Mouse (Mus musculus) intestine, embryonic 16.5 days (tissue): Measurements from ENCODE around the gene Sergef. TPM values are rescaled to one million over a fixed set of nuclear protein-coding genes. Genes with fewer than 3 reads are reported as not detected.

ENCODE experiments used
- ATAC-seq: fragments of 200-750 bp; cut with Nextera tagmentation; 2 replicates; pipeline ENCODE4 v1.8.0; 2017; ENCODE audit warnings: moderate TSS enrichment, moderate library complexity
- H3K27ac ChIP-seq: fragments of 300-500 bp; sonication (generic); 2 replicates; pipeline ENCODE4 v1.5.1; 2014; ENCODE audit warnings: mild to moderate bottlenecking, low read length
- H3K27me3 ChIP-seq: fragments of 300-500 bp; sonication (generic); replicated peaks from 2 replicates; pipeline ENCODE4 v1.6.1; 2014; ENCODE audit warnings: low read length, control low read depth, mixed read lengths; ENCODE audit not compliant: control insufficient read depth, insufficient read depth
- H3K36me3 ChIP-seq: fragments of 300-500 bp; sonication (generic); 2 replicates; pipeline ENCODE4 v1.6.1; 2014; ENCODE audit warnings: low read length, control low read depth; ENCODE audit not compliant: control insufficient read depth, insufficient read depth
- H3K4me1 ChIP-seq: fragments of 300-500 bp; sonication (generic); 2 replicates; pipeline ENCODE4 v1.6.1; 2014; ENCODE audit warnings: low read length, control low read depth, mixed read lengths; ENCODE audit not compliant: control insufficient read depth, insufficient read depth
- H3K4me2 ChIP-seq: fragments of 300-500 bp; sonication (generic); 2 replicates; pipeline ENCODE4 v1.6.1; 2014; ENCODE audit warnings: low read depth, low read length, control low read depth
- H3K4me3 ChIP-seq: fragments of 300-500 bp; sonication (generic); 2 replicates; pipeline ENCODE4 v1.5.1; 2014; ENCODE audit warnings: mild to moderate bottlenecking, low read length
- H3K9ac ChIP-seq: fragments of 300-500 bp; sonication (generic); 2 replicates; pipeline ENCODE4 v1.6.1; 2014; ENCODE audit warnings: low read depth, low read length
- H3K9me3 ChIP-seq: fragments of 300-500 bp; sonication (generic); 2 replicates; pipeline ENCODE4 v1.6.1; 2016; ENCODE audit warnings: low read length, control low read depth; ENCODE audit not compliant: control insufficient read depth
- WGBS: fragments of 180-500 bp; shearing (Covaris S2); extraction: QIAGEN DNeasy Blood & Tissue Kit; methylation state at CpG from one replicate; pipeline ENCODE4 v1.1.7; 2014; 5-methylcytosine and 5-hydroxymethylcytosine counted together
- polyA plus RNA-seq: library from polyadenylated mRNA; unstranded; fragments of >200 nt; fragmentation: Nextera tagmentation; extraction: Ambion mirVana; gene quantifications from 2 replicates; pipeline ENCODE4 v1.2.1, GENCODE M21; 2015

The Sergef gene
- polyA plus RNA-seq, 1 experiment from 2014 or later, result 14.6 TPM

GRCm38 (mm10) chr7:46404756-46405155 lies 234.9 kb downstream of the Sergef start:
- no peak for ATAC-seq
- no peak overlapping the region for H3K4me3 ChIP-seq

DNA sequence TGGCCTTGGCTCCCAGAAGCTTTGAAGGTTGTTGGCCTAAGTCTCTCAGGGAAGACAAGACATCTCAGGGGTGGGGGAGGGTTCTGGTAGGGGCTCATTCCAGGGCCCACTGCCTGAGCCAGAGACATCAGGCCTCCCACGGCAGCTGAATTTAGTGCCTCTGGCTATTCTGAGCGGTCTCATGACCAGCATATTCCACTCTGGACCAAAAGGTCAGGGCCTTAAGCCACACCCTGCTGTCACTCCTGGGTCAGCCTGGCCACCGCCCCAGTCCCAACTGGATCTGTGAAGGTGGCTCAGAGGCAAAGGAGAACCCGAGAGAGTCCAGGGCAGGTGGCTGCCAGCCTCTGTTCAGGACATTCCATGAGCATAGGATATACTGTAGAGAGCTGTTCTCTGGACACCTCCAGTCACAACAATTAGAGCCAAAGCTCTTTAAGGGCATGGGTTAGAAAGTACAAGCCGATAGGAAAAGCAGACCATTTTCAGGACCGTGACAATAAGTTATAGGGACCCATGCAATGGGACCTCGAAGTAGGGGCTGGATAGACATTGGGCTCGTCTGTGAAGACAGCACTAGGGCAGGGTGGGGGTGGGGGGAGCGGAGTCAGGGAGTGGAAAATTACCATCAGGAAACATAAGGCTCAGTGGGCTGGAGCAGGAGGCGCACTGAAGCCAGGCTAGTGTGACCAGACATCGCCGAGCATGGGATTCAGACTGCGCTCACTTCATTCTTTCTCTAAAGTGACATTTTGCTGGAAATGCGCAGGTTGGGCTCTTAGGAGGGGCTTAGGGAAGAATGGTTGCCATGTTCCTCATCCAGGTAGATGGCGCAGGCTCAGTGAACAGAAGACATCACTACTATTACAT lies 235.8 kb downstream of the Sergef start:
- Histone ChIP-seq H3K9me3 (no peaks in the 10 kb centered on the region), H3K27me3 (peaks cover 15% of the 10 kb centered on the region), H3K9ac (no peak overlapping the region), H3K4me1 (no peaks in the 10 kb centered on the region), H3K27ac (no peak overlapping the region), H3K4me2 (no peak overlapping the region), H3K36me3 (no peaks in the 10 kb centered on the region), H3K4me3 (no peak overlapping the region)
- ATAC-seq, result no peak
- WGBS, result 76% methylated on average over 15 of the region's 15 CpGs

More at GRCm38 (mm10) chr7:46404756-46405155, 234.9 kb downstream of the Sergef start:
- Histone ChIP-seq H3K9me3 (no peaks in the 10 kb centered on the region), H3K36me3 (no peaks in the 10 kb centered on the region), H3K4me2 (no peak overlapping the region), H3K27ac (no peak overlapping the region), H3K4me1 (no peaks in the 10 kb centered on the region), H3K9ac (no peak overlapping the region), H3K27me3 (peaks cover 6% of the 10 kb centered on the region)
- WGBS, result 78% methylated on average over 7 of the region's 7 CpGs

- Histone ChIP-seq H3K27ac (no peak overlapping the region), H3K27me3 (peaks cover 37% of the 10 kb centered on the region), H3K4me2 (no peak overlapping the region), H3K4me3 (no peak overlapping the region), H3K36me3 (no peaks in the 10 kb centered on the region), H3K4me1 (peaks cover 9% of the 10 kb centered on the region), H3K9ac (no peak overlapping the region), H3K9me3 (no peaks in the 10 kb centered on the region)
- WGBS, result 65% methylated on average over 3 of the region's 3 CpGs
- no peak for ATAC-seq
These were observed 238.0 kb downstream of the Sergef start for GRCm38 (mm10) chr7:46401371-46402180.

DNA sequence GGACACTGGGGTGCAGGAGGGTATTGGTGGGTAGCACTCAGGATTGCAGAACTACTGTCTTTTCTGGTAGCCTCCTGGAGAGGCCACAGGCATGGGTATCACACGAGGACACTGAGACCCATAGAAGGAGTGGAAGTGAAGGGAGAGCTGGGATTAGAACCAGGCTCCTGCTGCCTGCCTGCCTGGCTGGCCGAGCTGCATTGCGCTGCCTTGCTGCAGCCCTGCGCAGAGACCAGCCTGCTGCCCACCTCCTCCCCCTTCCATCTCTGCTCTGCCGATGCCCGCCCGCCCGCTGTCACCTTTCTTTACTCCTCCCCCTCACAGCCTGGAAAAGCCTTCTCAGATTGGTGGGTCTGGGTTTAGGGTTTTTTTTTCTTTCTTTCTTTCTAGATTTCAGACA lies 239.3 kb downstream of the Sergef start:
- H3K4me2 ChIP-seq, result no peak overlapping the region
- H3K4me3 ChIP-seq, result no peak overlapping the region
- H3K9ac ChIP-seq, result no peak overlapping the region
- peaks cover 41% of the 10 kb centered on the region for H3K27me3 ChIP-seq
- H3K9me3 ChIP-seq, result no peaks in the 10 kb centered on the region
- H3K27ac ChIP-seq, result no peak overlapping the region
- H3K4me1 ChIP-seq, result peaks cover 15% of the 10 kb centered on the region
- no peak for ATAC-seq
- no peaks in the 10 kb centered on the region for H3K36me3 ChIP-seq
- WGBS, result 40% methylated on average over 8 of the region's 8 CpGs

GRCm38 (mm10) chr7:46399676-46400075 lies 239.9 kb downstream of the Sergef start:
- no peaks in the 10 kb centered on the region for H3K9me3 ChIP-seq
- WGBS, result 80% methylated on average over 1 of the region's 1 CpGs
- ATAC-seq, result no peak
- peaks cover 48% of the 10 kb centered on the region for H3K27me3 ChIP-seq
- H3K4me2 ChIP-seq, result no peak overlapping the region
- H3K4me1 ChIP-seq, result peaks cover 15% of the 10 kb centered on the region
- no peak overlapping the region for H3K4me3 ChIP-seq
- H3K27ac ChIP-seq, result no peak overlapping the region
- no peaks in the 10 kb centered on the region for H3K36me3 ChIP-seq
- H3K9ac ChIP-seq, result no peak overlapping the region

GRCm38 (mm10) chr7:46398612-46399011 lies 241.0 kb downstream of the Sergef start:
- H3K27me3 ChIP-seq, result peaks cover 55% of the 10 kb centered on the region
- peaks cover 15% of the 10 kb centered on the region for H3K4me1 ChIP-seq
- no peaks in the 10 kb centered on the region for H3K36me3 ChIP-seq
- no peak overlapping the region for H3K27ac ChIP-seq
- H3K9me3 ChIP-seq, result no peaks in the 10 kb centered on the region
- 63% methylated on average over 4 of the region's 4 CpGs for WGBS
- no peak overlapping the region for H3K4me3 ChIP-seq
- H3K9ac ChIP-seq, result no peak overlapping the region
- no peak for ATAC-seq
- H3K4me2 ChIP-seq, result no peak overlapping the region

DNA sequence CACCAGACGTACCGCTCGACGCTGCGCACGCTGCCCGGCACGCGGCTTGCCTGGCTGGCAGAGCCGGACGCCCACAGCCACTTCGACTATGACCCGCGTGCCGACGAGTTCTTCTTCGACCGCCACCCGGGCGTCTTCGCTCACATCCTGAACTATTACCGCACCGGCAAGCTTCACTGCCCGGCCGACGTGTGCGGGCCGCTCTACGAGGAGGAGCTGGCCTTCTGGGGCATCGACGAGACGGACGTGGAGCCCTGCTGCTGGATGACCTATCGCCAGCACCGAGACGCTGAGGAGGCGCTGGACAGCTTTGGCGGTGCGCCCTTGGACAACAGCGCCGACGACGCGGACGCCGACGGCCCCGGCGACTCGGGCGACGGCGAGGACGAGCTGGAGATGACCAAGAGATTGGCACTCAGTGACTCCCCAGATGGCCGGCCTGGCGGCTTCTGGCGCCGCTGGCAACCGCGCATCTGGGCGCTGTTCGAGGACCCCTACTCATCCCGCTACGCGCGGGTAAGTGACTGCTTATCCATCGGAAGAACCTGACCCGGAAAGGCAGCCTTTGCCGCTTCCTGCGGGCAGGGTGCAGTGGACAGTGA lies 241.8 kb downstream of the Sergef start:
- no peaks in the 10 kb centered on the region for H3K36me3 ChIP-seq
- 13% methylated on average over 70 of the region's 70 CpGs for WGBS
- H3K27me3 ChIP-seq, result peaks cover 55% of the 10 kb centered on the region
- no peak overlapping the region for H3K27ac ChIP-seq
- peaks cover 15% of the 10 kb centered on the region for H3K4me1 ChIP-seq
- no peak for ATAC-seq
- no peak overlapping the region for H3K4me2 ChIP-seq
- H3K9ac ChIP-seq, result no peak overlapping the region
- no peaks in the 10 kb centered on the region for H3K9me3 ChIP-seq
- H3K4me3 ChIP-seq, result peak overlapping the region; percentile 12; the same call in 1 of the 2 replicates

DNA sequence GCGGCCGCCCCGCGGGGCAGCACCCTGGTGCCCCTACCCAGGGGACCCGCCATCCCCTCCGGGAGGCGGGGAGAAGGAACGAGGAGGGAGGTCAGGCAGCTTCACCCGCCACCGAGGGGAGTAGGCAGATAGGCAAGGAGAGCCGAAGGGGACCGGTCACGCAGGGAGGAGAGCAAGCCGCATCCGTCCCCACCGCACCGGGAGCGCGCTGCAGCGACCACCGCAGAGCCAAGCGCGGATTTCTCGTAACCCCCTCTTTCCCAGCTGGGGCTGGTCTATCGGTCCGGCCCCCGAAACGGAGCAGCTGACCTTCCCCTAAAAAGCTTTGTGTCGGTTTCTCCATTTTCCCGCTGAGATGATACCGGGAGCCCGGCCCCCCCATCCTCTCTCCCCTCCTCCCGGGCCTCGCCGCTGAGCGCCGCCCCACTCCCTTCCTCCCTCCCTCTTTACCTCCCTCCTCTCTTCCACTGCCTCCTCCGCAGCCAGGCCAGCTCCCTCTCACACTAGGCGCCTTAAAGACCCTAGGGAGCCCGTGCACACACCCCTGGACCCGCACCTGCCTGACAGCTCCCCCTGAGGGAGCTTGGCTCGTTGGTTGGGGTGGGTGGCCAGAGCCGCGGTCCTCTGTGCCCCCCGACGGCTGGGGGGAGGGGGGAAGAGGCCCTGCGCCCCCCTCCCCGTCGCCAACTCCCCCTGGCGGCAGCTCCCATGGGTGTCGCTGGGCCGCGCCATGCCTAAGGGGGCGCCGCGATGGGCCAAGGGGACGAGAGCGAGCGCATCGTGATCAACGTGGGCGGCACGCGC lies 242.5 kb downstream of the Sergef start:
- H3K27me3 ChIP-seq, result peaks cover 55% of the 10 kb centered on the region
- peak overlapping the region; percentile 32; the same call in 1 of the 2 replicates for H3K9ac ChIP-seq
- no peak overlapping the region for H3K27ac ChIP-seq
- ATAC-seq, result no peak; the same call in 1 of the 2 replicates
- WGBS, result 2% methylated on average over 60 of the region's 64 CpGs
- H3K4me2 ChIP-seq, result peak overlapping the region; percentile 90
- peak overlapping the region; percentile 50 for H3K4me3 ChIP-seq
- H3K4me1 ChIP-seq, result peaks cover 15% of the 10 kb centered on the region
- no peaks in the 10 kb centered on the region for H3K36me3 ChIP-seq
- no peaks in the 10 kb centered on the region for H3K9me3 ChIP-seq
